Mouse (Mus musculus): ENCODE data around the gene Nfia. TPM values are rescaled to one million over a fixed set of nuclear protein-coding genes. Genes with fewer than 3 reads are reported as not detected.

Nfia gene
- polyA plus RNA-seq, 1 experiment: 53.0 TPM

- Histone ChIP-seq H3K4me1 (ENCODE audit: control insufficient read depth, insufficient read depth, low read length) (no peaks in the 10 kb centered on the region), H3K4me3 (ENCODE audit: insufficient read depth, low read length) (no peak overlapping the region), H3K27ac (ENCODE audit: insufficient read depth, low read length) (no peak overlapping the region)
- no peak for TF ChIP-seq CTCF (IDR thresholded peaks at IDR 0.05; ENCODE audit: borderline replicate concordance, insufficient read depth, low read length)
- no peak for TF ChIP-seq POLR2A (IDR thresholded peaks at IDR 0.05; ENCODE audit: low read depth, low read length)
These were observed 16.0 kb downstream of the Nfia start for GRCm38 (mm10) chr4:97788537-97788936.

DNA sequence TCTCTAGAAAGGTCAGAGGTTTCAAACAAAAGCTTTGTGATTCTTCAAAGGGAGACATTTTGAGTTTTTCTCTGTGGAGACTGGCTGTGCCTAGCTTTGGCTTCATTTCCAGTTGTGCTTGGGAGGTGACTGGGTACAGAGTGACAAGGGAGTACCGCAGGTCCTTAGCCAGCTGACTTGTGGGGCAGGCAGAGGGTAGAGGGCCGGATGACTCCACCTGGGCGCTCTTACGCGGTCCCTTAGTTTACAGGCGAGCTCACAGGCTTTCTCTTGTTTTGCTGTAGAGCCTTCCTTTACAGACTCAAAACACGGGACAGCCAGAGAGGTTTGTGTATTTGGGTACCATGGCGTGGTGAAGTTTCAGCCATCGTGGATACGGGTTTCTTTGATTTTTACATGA, 21.4 kb downstream of the Nfia start:
- Histone ChIP-seq H3K4me1 (ENCODE audit: control insufficient read depth, insufficient read depth, low read length) (no peaks in the 10 kb centered on the region), H3K4me3 (ENCODE audit: insufficient read depth, low read length) (no peak overlapping the region), H3K27ac (ENCODE audit: insufficient read depth, low read length) (no peak overlapping the region)
- TF ChIP-seq POLR2A (IDR thresholded peaks at IDR 0.05; ENCODE audit: low read depth, low read length) (no peak), CTCF (IDR thresholded peaks at IDR 0.05; ENCODE audit: borderline replicate concordance, insufficient read depth, low read length) (no peak)

GRCm38 (mm10) chr4:97794865-97795264, 22.3 kb downstream of the Nfia start:
- Histone ChIP-seq H3K4me1 (ENCODE audit: control insufficient read depth, insufficient read depth, low read length) (no peaks in the 10 kb centered on the region), H3K27ac (ENCODE audit: insufficient read depth, low read length) (no peak overlapping the region), H3K4me3 (ENCODE audit: insufficient read depth, low read length) (no peak overlapping the region)
- TF ChIP-seq POLR2A (IDR thresholded peaks at IDR 0.05; ENCODE audit: low read depth, low read length) (no peak), CTCF (IDR thresholded peaks at IDR 0.05; ENCODE audit: borderline replicate concordance, insufficient read depth, low read length) (no peak)

DNA sequence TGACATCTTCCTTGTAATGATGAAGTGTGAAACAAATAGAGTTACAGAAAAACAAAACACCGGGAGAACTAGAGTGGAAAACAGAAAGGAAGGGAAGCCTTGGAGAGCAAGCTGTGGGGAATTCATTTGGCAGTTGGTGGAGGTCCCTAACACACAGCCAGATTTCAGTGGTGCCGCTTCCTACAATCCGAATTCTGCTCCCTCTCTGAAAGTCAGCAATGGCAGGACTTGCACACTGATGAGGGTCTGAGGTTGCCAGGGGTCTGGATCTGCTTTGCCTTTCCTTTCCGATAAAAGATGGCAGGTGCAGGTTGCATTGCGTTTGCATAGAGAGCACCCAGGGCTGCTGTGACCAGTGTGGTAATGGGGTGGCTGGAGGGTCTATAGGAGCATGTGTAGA, 23.4 kb downstream of the Nfia start:
- no peak for TF ChIP-seq POLR2A (IDR thresholded peaks at IDR 0.05; ENCODE audit: low read depth, low read length)
- TF ChIP-seq CTCF (IDR thresholded peaks at IDR 0.05; ENCODE audit: borderline replicate concordance, insufficient read depth, low read length): no peak
- Histone ChIP-seq H3K4me1 (ENCODE audit: control insufficient read depth, insufficient read depth, low read length) (no peaks in the 10 kb centered on the region), H3K27ac (ENCODE audit: insufficient read depth, low read length) (no peak overlapping the region), H3K4me3 (ENCODE audit: insufficient read depth, low read length) (no peak overlapping the region)

DNA sequence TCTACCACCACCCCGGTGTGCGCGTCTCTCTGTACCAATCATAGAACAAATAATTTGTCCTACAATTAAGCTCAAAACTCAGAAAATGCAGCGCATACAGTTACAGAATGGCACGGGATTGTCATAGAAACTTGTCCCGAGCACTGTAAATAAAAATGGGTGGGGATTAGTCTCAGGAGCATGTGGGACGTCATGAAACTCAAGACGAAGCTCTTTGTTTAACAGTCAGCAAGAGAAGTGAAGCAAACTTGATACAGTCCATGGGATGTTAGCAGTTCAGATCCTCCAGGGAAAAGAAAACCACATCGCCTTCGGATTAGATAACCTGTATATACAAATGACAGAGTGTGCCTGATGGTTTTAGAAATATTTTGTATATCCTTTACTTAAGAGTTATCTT, 24.0 kb downstream of the Nfia start:
- H3K4me3 ChIP-seq (ENCODE audit: insufficient read depth, low read length): no peak overlapping the region
- TF ChIP-seq CTCF (IDR thresholded peaks at IDR 0.05; ENCODE audit: borderline replicate concordance, insufficient read depth, low read length): no peak
- no peak for TF ChIP-seq POLR2A (IDR thresholded peaks at IDR 0.05; ENCODE audit: low read depth, low read length)
- no peak overlapping the region for H3K27ac ChIP-seq (ENCODE audit: insufficient read depth, low read length)
- no peaks in the 10 kb centered on the region for H3K4me1 ChIP-seq (ENCODE audit: control insufficient read depth, insufficient read depth, low read length)

- Histone ChIP-seq H3K27ac (ENCODE audit: insufficient read depth, low read length) (no peak overlapping the region), H3K4me1 (ENCODE audit: control insufficient read depth, insufficient read depth, low read length) (no peaks in the 10 kb centered on the region), H3K4me3 (ENCODE audit: insufficient read depth, low read length) (no peak overlapping the region)
- TF ChIP-seq CTCF (IDR thresholded peaks at IDR 0.05; ENCODE audit: borderline replicate concordance, insufficient read depth, low read length) (no peak), POLR2A (IDR thresholded peaks at IDR 0.05; ENCODE audit: low read depth, low read length) (no peak)
These were observed 31.3 kb downstream of the Nfia start for GRCm38 (mm10) chr4:97803791-97804190.

- Histone ChIP-seq H3K4me3 (ENCODE audit: insufficient read depth, low read length) (no peak overlapping the region), H3K4me1 (ENCODE audit: control insufficient read depth, insufficient read depth, low read length) (0 out of 2 replicates have a peak, but pooled peaks cover 2% of the 10 kb centered on the region), H3K27ac (ENCODE audit: insufficient read depth, low read length) (no peak overlapping the region)
- TF ChIP-seq POLR2A (IDR thresholded peaks at IDR 0.05; ENCODE audit: low read depth, low read length): no peak
- TF ChIP-seq CTCF (IDR thresholded peaks at IDR 0.05; ENCODE audit: borderline replicate concordance, insufficient read depth, low read length): no peak
These were observed 32.1 kb downstream of the Nfia start for GRCm38 (mm10) chr4:97804638-97805037.

- H3K4me3 ChIP-seq (ENCODE audit: insufficient read depth, low read length): no peak overlapping the region
These were observed 32.7 kb downstream of the Nfia start for GRCm38 (mm10) chr4:97805255-97805654.

GRCm38 (mm10) chr4:97805896-97806808, 33.6 kb downstream of the Nfia start:
- H3K27ac ChIP-seq (ENCODE audit: insufficient read depth, low read length): no peak overlapping the region
- no peak for TF ChIP-seq CTCF (IDR thresholded peaks at IDR 0.05; ENCODE audit: borderline replicate concordance, insufficient read depth, low read length)
- TF ChIP-seq POLR2A (IDR thresholded peaks at IDR 0.05; ENCODE audit: low read depth, low read length): no peak
- H3K4me1 ChIP-seq (ENCODE audit: control insufficient read depth, insufficient read depth, low read length): 0 out of 2 replicates have a peak, but pooled peaks cover 2% of the 10 kb centered on the region
- H3K4me3 ChIP-seq (ENCODE audit: insufficient read depth, low read length): no peak overlapping the region

More at GRCm38 (mm10) chr4:97805255-97805654, 32.7 kb downstream of the Nfia start:
- no peak for TF ChIP-seq POLR2A (IDR thresholded peaks at IDR 0.05; ENCODE audit: low read depth, low read length)
- no peak for TF ChIP-seq CTCF (IDR thresholded peaks at IDR 0.05; ENCODE audit: borderline replicate concordance, insufficient read depth, low read length)
- H3K27ac ChIP-seq (ENCODE audit: insufficient read depth, low read length): no peak overlapping the region
- 0 out of 2 replicates have a peak, but pooled peaks cover 2% of the 10 kb centered on the region for H3K4me1 ChIP-seq (ENCODE audit: control insufficient read depth, insufficient read depth, low read length)

DNA sequence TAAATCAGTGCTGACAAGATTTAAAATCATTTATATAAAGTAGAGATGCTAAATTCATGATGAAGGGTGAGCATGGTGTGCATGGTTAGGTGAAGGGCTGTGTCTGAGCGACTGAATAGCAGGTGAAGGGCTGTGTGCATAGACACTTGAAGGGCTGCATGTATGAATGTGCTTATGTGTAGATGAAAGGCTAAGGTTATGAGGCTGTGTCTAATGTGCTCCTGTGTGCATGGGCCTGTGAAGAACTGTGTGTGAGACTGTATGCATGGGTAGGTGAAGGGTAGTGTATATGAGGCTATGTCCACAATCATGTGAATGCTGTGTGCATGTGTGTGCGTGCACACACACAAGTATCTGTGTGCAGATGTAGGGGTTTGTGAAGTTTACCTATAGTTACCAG, 34.4 kb downstream of the Nfia start:
- no peak for TF ChIP-seq POLR2A (IDR thresholded peaks at IDR 0.05; ENCODE audit: low read depth, low read length)
- no peak for TF ChIP-seq CTCF (IDR thresholded peaks at IDR 0.05; ENCODE audit: borderline replicate concordance, insufficient read depth, low read length)
- H3K4me3 ChIP-seq (ENCODE audit: insufficient read depth, low read length): no peak overlapping the region
- H3K4me1 ChIP-seq (ENCODE audit: control insufficient read depth, insufficient read depth, low read length): 0 out of 2 replicates have a peak, but pooled peaks cover 2% of the 10 kb centered on the region
- no peak overlapping the region for H3K27ac ChIP-seq (ENCODE audit: insufficient read depth, low read length)

Data from embryonic fibroblast, embryonic 13.5 days (primary cell).